Mouse (Mus musculus) adrenal gland, postnatal 36 days (tissue): ENCODE results near the gene 9130019O22Rik. TPM values are rescaled to one million over a fixed set of nuclear protein-coding genes. Genes with fewer than 3 reads are reported as not detected.
"Not testable (repeated sequence)": the region's sequence is repeated elsewhere in the genome, so short reads cannot be mapped to it uniquely, and the experiment has no call there.

Experiments used
- DNase-seq, 2 experiments: peaks; one replicate each; pipeline ENCODE4 v3.0.0; 2021; ENCODE audit warnings: mixed read lengths in 1 of 2
- total RNA-seq, 2 experiments: library from RNA; stranded (reverse); gene quantifications; 2 replicates each; pipeline ENCODE4 v1.2.3; 2021

9130019O22Rik gene
- total RNA-seq, 2 experiments from 2014 or later: 4.7 to 5.2 TPM

- not testable (repeated sequence) for DNase-seq
Observed at GRCm38 (mm10) chr7:127341861-127342260, 45.1 kb downstream of the 9130019O22Rik start.

- no peak for DNase-seq
Observed at GRCm38 (mm10) chr7:127341356-127341755, 45.6 kb downstream of the 9130019O22Rik start.

GRCm38 (mm10) chr7:127337636-127338035 is 49.3 kb downstream of the 9130019O22Rik start:
- DNase-seq: no peak

- no peak for DNase-seq
Observed at GRCm38 (mm10) chr7:127335604-127336003, 51.4 kb downstream of the 9130019O22Rik start.

- DNase-seq: no peak
Observed at GRCm38 (mm10) chr7:127333240-127333639, 53.7 kb downstream of the 9130019O22Rik start.

Other genes starting within 250 kb of the 9130019O22Rik start
- 1 to 10 TPM in 1 of 2 experiments, under 1 TPM in 1; 0.70 to 1.3 TPM for gene Spn, start 249.3 kb downstream of the 9130019O22Rik start, total RNA-seq
- gene Cd2bp2, start 191.1 kb downstream of the 9130019O22Rik start, total RNA-seq: 10 to 100 TPM; 59.3 to 61.0 TPM
- gene Tbc1d10b, start 178.7 kb downstream of the 9130019O22Rik start, total RNA-seq: 10 to 100 TPM; 40.7 to 48.4 TPM
- gene Mylpf, start 178.3 kb downstream of the 9130019O22Rik start, total RNA-seq: 1 to 10 TPM; 1.9 to 2.7 TPM
- gene Zfp553, start 154.1 kb downstream of the 9130019O22Rik start, total RNA-seq: 10 to 100 TPM; 10.1 to 11.9 TPM
- 1 to 10 TPM; 5.6 to 7.9 TPM for gene Sept1, start 154.0 kb downstream of the 9130019O22Rik start, total RNA-seq
- gene Zfp771, start 142.9 kb downstream of the 9130019O22Rik start, total RNA-seq: 10 to 100 TPM; 28.0 to 34.2 TPM
- gene Dctpp1, start 126.5 kb downstream of the 9130019O22Rik start, total RNA-seq: 10 to 100 TPM; 27.8 to 49.1 TPM
- gene Sephs2, start 113.1 kb downstream of the 9130019O22Rik start, total RNA-seq: 100 to 1,000 TPM in 1 of 2 experiments, 10 to 100 TPM in 1; 65.9 to 128 TPM
- 1 to 10 TPM; 1.1 to 1.8 TPM for gene Itgal, start 90.9 kb downstream of the 9130019O22Rik start, total RNA-seq
- gene Zfp768, start 41.6 kb downstream of the 9130019O22Rik start, total RNA-seq: 10 to 100 TPM; 25.9 to 26.1 TPM
- 10 to 100 TPM; 10.7 to 12.2 TPM for gene Zfp747, start 11.1 kb downstream of the 9130019O22Rik start, total RNA-seq
- 1 to 10 TPM; 8.7 to 9.9 TPM for gene E430018J23Rik, start 6.5 kb upstream of the 9130019O22Rik start, total RNA-seq
- gene Zfp764, start 19.7 kb upstream of the 9130019O22Rik start, total RNA-seq: 1 to 10 TPM; 6.4 to 7.9 TPM
- gene Zfp688, start 34.9 kb upstream of the 9130019O22Rik start, total RNA-seq: 10 to 100 TPM; 12.7 to 12.8 TPM
- gene Zfp689, start 62.0 kb upstream of the 9130019O22Rik start, total RNA-seq: 1 to 10 TPM; 3.8 to 4.4 TPM
- 10 to 100 TPM; 44.3 to 48.3 TPM for gene Prr14, start 72.4 kb upstream of the 9130019O22Rik start, total RNA-seq
- 10 to 100 TPM; 56.5 to 66.7 TPM for gene Fbrs, start 92.0 kb upstream of the 9130019O22Rik start, total RNA-seq
- 10 to 100 TPM; 83.6 to 95.9 TPM for gene Srcap, start 124.8 kb upstream of the 9130019O22Rik start, total RNA-seq
- 10 to 100 TPM; 19.6 to 20.2 TPM for gene Gm42715, start 132.4 kb upstream of the 9130019O22Rik start, total RNA-seq
- not detected for gene Tmem265, start 174.2 kb upstream of the 9130019O22Rik start, total RNA-seq
- gene Phkg2, start 186.2 kb upstream of the 9130019O22Rik start, total RNA-seq: 10 to 100 TPM; 35.4 to 43.1 TPM
- gene Ccdc189, start 201.4 kb upstream of the 9130019O22Rik start, total RNA-seq: 1 to 10 TPM; 7.0 to 7.8 TPM
- 10 to 100 TPM; 55.8 to 60.8 TPM for gene Rnf40, start 201.6 kb upstream of the 9130019O22Rik start, total RNA-seq
- 10 to 100 TPM; 19.7 to 20.6 TPM for gene Zfp629, start 228.6 kb upstream of the 9130019O22Rik start, total RNA-seq